Mouse (Mus musculus): ENCODE results near the gene Hoxa9.

Gene Hoxa9

GRCm38 (mm10) chr6:52186500-52186899, 44.4 kb downstream of the Hoxa9 start:
- in situ Hi-C loops (cut with MboI, MseI): no loop called here

GRCm38 (mm10) chr6:52185834-52186233, 45.1 kb downstream of the Hoxa9 start:
- in situ Hi-C loops (cut with MboI, MseI): no loop called here

DNA sequence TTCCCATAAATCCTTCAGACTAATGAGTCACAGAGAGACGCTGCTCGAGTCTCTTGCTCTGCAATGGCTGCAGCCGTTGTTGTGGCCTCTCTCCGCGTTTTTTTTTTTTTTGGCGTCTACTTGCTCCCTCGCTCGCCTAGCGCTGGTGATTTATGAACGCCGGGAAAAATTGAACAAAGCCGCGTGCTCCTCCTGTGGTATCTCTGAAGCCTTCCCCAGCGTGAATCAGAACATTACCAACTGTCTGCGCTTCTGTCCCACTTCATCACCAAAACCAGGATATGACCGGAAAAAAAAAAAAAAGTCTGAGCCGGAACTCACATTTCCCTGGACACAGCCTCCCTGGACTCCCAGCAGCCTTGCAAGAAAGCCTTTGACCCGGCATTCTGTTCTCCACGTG, 45.7 kb downstream of the Hoxa9 start:
- in situ Hi-C loops (cut with MboI, MseI): no loop called here

DNA sequence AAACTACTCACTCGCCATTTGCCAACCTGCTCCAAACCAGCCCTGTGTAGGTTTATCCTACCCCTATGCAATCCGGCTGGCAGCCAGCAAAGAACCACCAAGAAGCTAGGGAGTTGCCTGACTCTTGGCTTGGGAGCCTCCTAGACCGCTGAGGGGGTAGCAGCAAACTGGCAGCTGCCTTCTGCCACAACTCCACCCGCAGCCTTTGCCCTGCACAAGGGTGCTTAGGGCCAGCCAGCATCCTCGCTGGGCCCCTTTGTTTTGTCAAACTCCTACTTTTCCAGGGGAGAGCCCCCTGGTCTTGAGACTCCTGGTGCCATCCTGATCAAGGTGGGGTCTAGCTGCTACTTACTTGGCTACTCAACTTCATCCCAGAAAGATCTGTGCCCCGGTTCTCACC, 46.2 kb downstream of the Hoxa9 start:
- in situ Hi-C loops (cut with MboI, MseI): no loop called here

- in situ Hi-C loops (cut with MboI, MseI): no loop called here
These were observed 47.4 kb downstream of the Hoxa9 start for GRCm38 (mm10) chr6:52183311-52184080.

GRCm38 (mm10) chr6:52182793-52183192, 48.1 kb downstream of the Hoxa9 start:
- in situ Hi-C loops (cut with MboI, MseI): no loop called here

DNA sequence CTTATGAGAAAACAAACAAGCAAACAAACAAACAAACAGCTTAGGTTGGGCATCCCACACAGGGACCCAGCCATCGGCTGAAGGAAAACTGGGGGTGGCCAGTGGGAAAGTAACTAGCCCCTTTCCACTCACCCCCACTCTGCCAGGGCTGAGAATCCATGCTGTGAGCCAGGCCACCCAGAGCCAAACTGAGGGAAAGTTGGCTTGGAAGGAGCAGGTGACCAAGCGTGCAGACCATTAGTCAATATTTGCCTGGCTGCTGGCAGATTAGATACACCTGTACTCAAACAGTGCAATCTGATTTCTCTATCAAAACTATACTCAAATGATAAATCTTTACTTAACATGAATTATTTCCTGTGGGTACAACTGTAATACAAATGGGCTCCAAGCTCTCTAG, 48.9 kb downstream of the Hoxa9 start:
- in situ Hi-C loops (cut with MboI, MseI): no loop called here

GRCm38 (mm10) chr6:52180726-52181125, 50.2 kb downstream of the Hoxa9 start:
- in situ Hi-C loops (cut with MboI, MseI): no loop called here

- in situ Hi-C loops (cut with MboI, MseI): no loop called here
These were observed 50.6 kb downstream of the Hoxa9 start for GRCm38 (mm10) chr6:52180213-52180710.

- in situ Hi-C loops (cut with MboI, MseI): no loop called here
These were observed 51.2 kb downstream of the Hoxa9 start for GRCm38 (mm10) chr6:52179690-52180089.

DNA sequence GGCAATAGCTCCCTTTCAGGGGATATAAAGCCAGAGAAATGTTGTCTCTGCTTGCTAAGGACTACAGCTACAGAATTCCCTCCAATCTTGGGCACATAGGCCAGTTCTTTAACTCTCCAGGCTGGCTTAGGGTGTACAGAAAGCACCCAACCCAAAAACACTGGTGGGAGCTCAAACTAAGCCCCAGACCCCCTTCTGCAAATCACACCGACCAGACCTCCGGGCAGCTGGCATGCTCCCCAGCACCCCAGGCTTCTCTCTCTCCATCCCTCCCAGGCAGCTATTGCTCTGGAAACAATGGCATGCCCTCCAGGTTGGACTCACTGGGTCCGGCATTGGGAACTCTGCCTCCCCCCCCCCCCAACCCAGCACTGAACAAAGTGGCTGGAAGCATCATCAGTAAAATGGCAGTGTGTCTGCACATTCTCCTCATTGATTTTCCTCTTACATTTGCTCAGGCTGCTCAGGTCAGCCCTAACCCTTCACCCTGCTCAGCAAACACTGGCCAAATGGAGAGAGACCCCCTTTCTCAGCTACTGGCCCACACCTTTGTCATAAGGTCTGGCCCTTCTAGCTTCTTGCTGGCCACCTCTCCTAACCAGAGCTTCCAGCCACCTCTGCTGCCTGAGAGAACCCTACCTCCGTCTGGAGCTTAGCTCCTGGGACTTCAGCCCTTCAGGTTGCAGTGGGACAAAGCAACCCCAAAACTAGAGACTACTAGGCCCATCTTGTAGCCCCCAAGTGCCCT, 51.8 kb downstream of the Hoxa9 start:
- in situ Hi-C loops (cut with MboI, MseI): no loop called here

GRCm38 (mm10) chr6:52177806-52178205, 53.1 kb downstream of the Hoxa9 start:
- in situ Hi-C loops (cut with MboI, MseI): no loop called here

DNA sequence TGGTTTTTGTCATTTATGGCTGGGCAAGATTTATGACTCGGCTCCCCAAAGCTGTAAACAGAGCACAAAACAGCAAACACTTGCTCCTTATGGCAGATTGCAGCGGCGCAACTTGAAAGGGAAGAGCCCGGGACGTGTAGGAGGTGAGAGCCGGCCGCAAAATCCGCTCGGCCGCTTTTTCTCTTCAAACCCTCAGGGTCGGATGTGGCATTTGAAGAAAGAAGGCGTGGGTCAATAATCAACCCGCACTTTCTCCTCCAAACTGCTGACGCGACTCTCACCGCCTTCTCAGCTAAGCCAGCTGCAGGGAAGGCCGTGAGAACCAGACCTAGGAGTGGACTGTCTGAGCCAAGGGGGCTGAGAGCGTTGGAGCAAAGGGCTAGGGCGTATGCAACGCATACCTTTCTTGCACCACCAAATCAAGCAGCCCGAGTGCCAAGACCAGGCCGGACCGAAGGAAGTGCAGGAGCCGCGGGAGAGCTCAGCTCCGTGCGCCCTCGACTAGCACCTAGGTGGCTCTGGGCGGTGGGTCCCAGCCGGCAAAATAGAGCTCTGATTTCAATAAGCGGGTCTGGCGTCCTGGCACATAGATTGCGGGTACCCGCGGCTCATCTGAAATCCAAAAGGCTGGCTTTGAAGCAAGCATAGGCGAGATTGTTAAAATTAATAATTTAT, 53.7 kb downstream of the Hoxa9 start, which contains the start of gene 5730596B20Rik:
5730596B20Rik (plus strand) TSS at position 438 of the 675 bp plus-strand sequence.
- in situ Hi-C loops (cut with MboI, MseI): no loop called here

- in situ Hi-C loops (cut with MboI, MseI): no loop called here
These were observed 54.5 kb downstream of the Hoxa9 start for GRCm38 (mm10) chr6:52176391-52176790.

- in situ Hi-C loops (cut with MboI, MseI): no loop called here
These were observed 55.0 kb downstream of the Hoxa9 start for GRCm38 (mm10) chr6:52175864-52176263.

DNA sequence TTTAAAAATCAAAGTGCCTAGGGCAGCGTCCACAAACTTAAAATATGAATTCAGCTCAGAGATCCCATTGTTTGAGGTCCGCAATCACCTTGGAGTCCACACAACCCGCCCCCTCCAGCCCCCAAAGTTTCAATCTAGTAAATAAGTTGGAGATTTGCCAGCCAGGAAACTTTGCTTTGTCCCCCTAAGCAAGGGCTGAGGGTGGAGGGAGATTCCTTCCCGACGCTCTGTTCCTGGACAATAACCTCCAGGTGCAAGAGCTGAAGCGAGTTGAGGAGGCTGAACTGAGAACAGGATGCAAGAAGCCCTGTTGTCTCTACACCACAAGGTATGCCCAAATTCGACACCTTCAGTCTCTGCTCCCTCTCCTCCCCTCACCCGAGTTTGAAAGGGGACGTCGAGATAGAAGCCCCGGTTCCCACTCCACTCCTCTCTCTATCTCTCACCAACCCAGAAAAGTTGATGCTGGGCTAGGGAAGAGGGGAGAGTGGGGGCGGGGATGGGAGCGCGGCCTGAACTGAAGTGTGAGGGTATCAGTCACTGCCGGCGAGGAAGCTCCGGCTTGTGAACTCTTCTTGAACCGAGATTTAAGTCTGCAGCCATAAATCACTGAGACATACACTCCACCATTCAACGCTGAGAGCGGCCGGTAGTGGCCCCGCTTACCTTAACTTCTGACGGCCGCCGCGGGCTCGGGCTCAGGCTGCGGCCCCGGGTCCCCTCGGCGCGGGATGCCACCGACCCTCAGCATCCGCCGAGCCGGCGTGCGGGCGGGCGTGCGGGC, 55.7 kb downstream of the Hoxa9 start:
- in situ Hi-C loops (cut with MboI, MseI): no loop called here

- in situ Hi-C loops (cut with MboI, MseI): no loop called here
These were observed 57.2 kb downstream of the Hoxa9 start for GRCm38 (mm10) chr6:52173648-52174047.
